Mouse (Mus musculus) heart, postnatal 0 days (tissue): ENCODE data around the gene Hinfp. TPM values are rescaled to one million over a fixed set of nuclear protein-coding genes. Genes with fewer than 3 reads are reported as not detected.

ENCODE experiments used
- ATAC-seq: fragments of 200-750 bp; cut with Nextera tagmentation; 2 replicates; pipeline ENCODE4 v1.8.0; 2017; ENCODE audit warnings: low read depth, moderate number of reproducible peaks, moderate library complexity; ENCODE audit not compliant: insufficient read depth
- DNase-seq: peaks from one replicate; pipeline ENCODE4 v3.0.0-alpha.2; 2016; ENCODE audit warnings: low spot score
- H3K27ac ChIP-seq: fragments of 300-500 bp; sonication (generic); 2 replicates; pipeline ENCODE4 v1.5.1; 2014; ENCODE audit warnings: low read depth, mild to moderate bottlenecking
- H3K27me3 ChIP-seq: fragments of 300-500 bp; sonication (generic); 2 replicates; pipeline ENCODE4 v1.6.1; 2014; ENCODE audit warnings: low read length, mixed read lengths; ENCODE audit not compliant: control insufficient read depth, insufficient read depth
- H3K36me3 ChIP-seq: fragments of 300-500 bp; sonication (generic); replicated peaks from 2 replicates; pipeline ENCODE4 v1.6.1; 2014; ENCODE audit warnings: low read length, mixed read lengths; ENCODE audit not compliant: control insufficient read depth, insufficient read depth
- H3K4me1 ChIP-seq: fragments of 300-500 bp; sonication (generic); 2 replicates; pipeline ENCODE4 v1.6.1; 2014; ENCODE audit warnings: antibody characterized with exemption; ENCODE audit not compliant: control insufficient read depth, insufficient read depth
- H3K4me2 ChIP-seq: fragments of 300-500 bp; sonication (generic); 2 replicates; pipeline ENCODE4 v1.6.1; 2014; ENCODE audit warnings: low read depth, mild to moderate bottlenecking, low read length, moderate library complexity
- H3K4me3 ChIP-seq: fragments of 300-500 bp; sonication (generic); 2 replicates; pipeline ENCODE4 v1.5.1; 2014; ENCODE audit warnings: low read depth, low read length
- H3K9ac ChIP-seq: fragments of 300-500 bp; sonication (generic); replicated peaks from 2 replicates; pipeline ENCODE4 v1.6.1; 2014; ENCODE audit warnings: low read depth, low read length, mixed read lengths
- H3K9me3 ChIP-seq: fragments of 300-500 bp; sonication (generic); replicated peaks from 2 replicates; pipeline ENCODE4 v1.6.1; 2016; ENCODE audit warnings: low read length; ENCODE audit not compliant: control insufficient read depth
- CTCF ChIP-seq: IDR thresholded peaks from 2 replicates; pipeline ENCODE4 v1.5.1; 2016; ENCODE audit warnings: antibody characterized with exemption, control low read depth, low read depth
- EP300 ChIP-seq: IDR thresholded peaks from 2 replicates; pipeline ENCODE4 v1.6.1; 2016; ENCODE audit warnings: antibody characterized with exemption, low read depth
- WGBS: fragments of 180-500 bp; shearing (Covaris S2); extraction: QIAGEN DNeasy Blood & Tissue Kit; methylation state at CpG from one replicate; pipeline ENCODE4 v1.1.7; 2014; 5-methylcytosine and 5-hydroxymethylcytosine counted together
- polyA plus RNA-seq: library from polyadenylated mRNA; unstranded; fragments of >200 nt; fragmentation: Nextera tagmentation; extraction: Ambion mirVana; gene quantifications from 2 replicates; pipeline ENCODE4 v1.2.1, GENCODE M21; 2015
- total RNA-seq: library from RNA; depleted of rRNA; stranded (reverse); fragments of >200 nt; gene quantifications from 2 replicates; pipeline ENCODE4 v1.2.3, GENCODE M21; 2014; ENCODE audit warnings: low replicate concordance

Gene Hinfp
- total and polyA plus RNA-seq, 2 experiments from 2014 or later, result 9.4 to 14.8 TPM

DNA sequence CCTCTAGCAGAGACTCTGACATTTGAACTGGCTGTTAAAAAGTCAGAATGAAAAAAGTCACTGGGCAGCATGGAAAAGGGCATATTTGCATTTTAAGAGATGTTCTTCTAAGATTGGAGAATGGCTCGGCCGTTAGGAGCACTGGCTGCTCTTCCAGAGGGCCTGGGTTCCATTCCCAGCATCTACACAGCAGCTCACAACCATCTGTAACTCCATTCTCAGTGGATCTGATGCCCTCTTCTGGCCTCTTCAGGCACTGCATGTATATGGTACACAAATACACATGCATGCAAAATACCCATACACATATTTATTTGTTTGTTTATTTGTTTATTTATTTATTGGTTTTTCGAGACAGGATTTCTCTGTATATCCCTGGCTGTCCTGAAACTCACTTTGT is 36.4 kb downstream of the Hinfp start:
- Histone ChIP-seq H3K36me3 (0 out of 2 replicates have a peak, but pooled peaks cover 5% of the 10 kb centered on the region), H3K4me1 (0 out of 2 replicates have a peak, but pooled peaks cover 5% of the 10 kb centered on the region), H3K27me3 (no peaks in the 10 kb centered on the region), H3K9ac (no peak overlapping the region), H3K9me3 (no peaks in the 10 kb centered on the region), H3K27ac (no peak overlapping the region), H3K4me3 (no peak overlapping the region), H3K4me2 (no peak overlapping the region)
- DNase-seq, result no peak
- no peak for ATAC-seq
- 75% methylated on average over 3 of the region's 3 CpGs for WGBS
- TF ChIP-seq EP300 (no peak), CTCF (peak; percentile 43)

- ATAC-seq (no peak), DNase-seq (no peak)
- Histone ChIP-seq H3K4me1 (0 out of 2 replicates have a peak, but pooled peaks cover 5% of the 10 kb centered on the region), H3K36me3 (peaks cover 11% of the 10 kb centered on the region), H3K9ac (peak within 1 kb of the TSS; percentile 85), H3K9me3 (no peaks in the 10 kb centered on the region), H3K27me3 (no peaks in the 10 kb centered on the region), H3K4me2 (peak within 1 kb of the TSS; percentile 82), H3K4me3 (peak within 1 kb of the TSS; percentile 61), H3K27ac (peak within 1 kb of the TSS; percentile 82)
- 78% methylated on average over 6 of the region's 6 CpGs for WGBS
- no peak for TF ChIP-seq EP300
- TF ChIP-seq CTCF, result no peak
Observed at GRCm38 (mm10) chr9:44268432-44268831, 37.0 kb downstream of the Hinfp start, which contains the start of gene Nlrx1. Gene Nlrx1 (minus strand): TSS chr9:44268599.

DNA sequence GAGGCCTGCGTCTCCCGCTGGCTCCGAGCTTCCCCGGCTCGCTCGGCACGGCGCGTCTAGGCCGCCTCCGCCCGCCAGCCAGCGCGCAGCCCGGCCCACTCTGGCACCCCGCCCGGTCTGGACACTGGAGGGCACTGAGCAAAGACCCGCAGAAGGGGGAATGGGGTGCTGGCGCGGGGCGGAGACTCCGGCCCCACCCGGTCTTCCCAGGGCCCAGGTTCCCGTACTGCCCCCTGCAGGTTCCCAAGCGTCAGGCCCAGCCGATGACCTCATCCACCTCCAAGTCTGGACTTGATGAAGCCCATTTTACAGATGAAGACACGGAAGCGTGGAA is 37.5 kb downstream of the Hinfp start:
- DNase-seq (peak; percentile 78), ATAC-seq (peak; percentile 92)
- 5% methylated on average over 28 of the region's 28 CpGs for WGBS
- TF ChIP-seq EP300 (no peak), CTCF (peak; percentile 60)
- peak overlapping the region; percentile 85 for H3K9ac ChIP-seq
- H3K4me1 ChIP-seq, result 0 out of 2 replicates have a peak, but pooled peaks cover 5% of the 10 kb centered on the region
- peak overlapping the region; percentile 82 for H3K27ac ChIP-seq
- H3K4me3 ChIP-seq, result peak overlapping the region; percentile 61
- peaks cover 14% of the 10 kb centered on the region for H3K36me3 ChIP-seq
- no peaks in the 10 kb centered on the region for H3K9me3 ChIP-seq
- peak overlapping the region; percentile 82 for H3K4me2 ChIP-seq
- no peaks in the 10 kb centered on the region for H3K27me3 ChIP-seq

- peak; percentile 40 for DNase-seq
- Histone ChIP-seq H3K4me2 (peak overlapping the region; percentile 82), H3K4me1 (0 out of 2 replicates have a peak, but pooled peaks cover 5% of the 10 kb centered on the region), H3K9me3 (no peaks in the 10 kb centered on the region), H3K9ac (peak overlapping the region; percentile 85), H3K4me3 (peak overlapping the region; percentile 61), H3K27ac (peak overlapping the region; percentile 82), H3K36me3 (peaks cover 14% of the 10 kb centered on the region), H3K27me3 (no peaks in the 10 kb centered on the region)
- ATAC-seq, result peak; percentile 49
- TF ChIP-seq EP300, result no peak
- TF ChIP-seq CTCF, result peak; percentile 25; the same call in 1 of the 2 replicates
- 6% methylated on average over 23 of the region's 23 CpGs for WGBS
Observed at GRCm38 (mm10) chr9:44267319-44268026, 38.0 kb downstream of the Hinfp start.

- Histone ChIP-seq H3K27ac (no peak overlapping the region), H3K4me1 (0 out of 2 replicates have a peak, but pooled peaks cover 5% of the 10 kb centered on the region), H3K4me2 (peak overlapping the region; percentile 82; the same call in 1 of the 2 replicates), H3K9me3 (no peaks in the 10 kb centered on the region), H3K36me3 (peaks cover 14% of the 10 kb centered on the region), H3K9ac (no peak overlapping the region), H3K27me3 (no peaks in the 10 kb centered on the region), H3K4me3 (0 out of 2 replicates have a peak overlapping the region, but pooled peaks have one; percentile 61)
- no peak for TF ChIP-seq EP300
- TF ChIP-seq CTCF, result no peak
- DNase-seq (no peak), ATAC-seq (no peak)
- WGBS, result 71% methylated on average over 8 of the region's 8 CpGs
Observed at GRCm38 (mm10) chr9:44266478-44267226, 38.8 kb downstream of the Hinfp start.
